Mouse (Mus musculus) right cerebral cortex, postnatal 4 days (tissue): Measurements from ENCODE around the gene Plekhh1.
"Not testable (repeated sequence)": the region's sequence is repeated elsewhere in the genome, so short reads cannot be mapped to it uniquely, and the experiment has no call there.

Experiments
- DNase-seq: peaks from one replicate; pipeline ENCODE4 v3.0.0-alpha.2; 2022

Plekhh1 gene

DNA sequence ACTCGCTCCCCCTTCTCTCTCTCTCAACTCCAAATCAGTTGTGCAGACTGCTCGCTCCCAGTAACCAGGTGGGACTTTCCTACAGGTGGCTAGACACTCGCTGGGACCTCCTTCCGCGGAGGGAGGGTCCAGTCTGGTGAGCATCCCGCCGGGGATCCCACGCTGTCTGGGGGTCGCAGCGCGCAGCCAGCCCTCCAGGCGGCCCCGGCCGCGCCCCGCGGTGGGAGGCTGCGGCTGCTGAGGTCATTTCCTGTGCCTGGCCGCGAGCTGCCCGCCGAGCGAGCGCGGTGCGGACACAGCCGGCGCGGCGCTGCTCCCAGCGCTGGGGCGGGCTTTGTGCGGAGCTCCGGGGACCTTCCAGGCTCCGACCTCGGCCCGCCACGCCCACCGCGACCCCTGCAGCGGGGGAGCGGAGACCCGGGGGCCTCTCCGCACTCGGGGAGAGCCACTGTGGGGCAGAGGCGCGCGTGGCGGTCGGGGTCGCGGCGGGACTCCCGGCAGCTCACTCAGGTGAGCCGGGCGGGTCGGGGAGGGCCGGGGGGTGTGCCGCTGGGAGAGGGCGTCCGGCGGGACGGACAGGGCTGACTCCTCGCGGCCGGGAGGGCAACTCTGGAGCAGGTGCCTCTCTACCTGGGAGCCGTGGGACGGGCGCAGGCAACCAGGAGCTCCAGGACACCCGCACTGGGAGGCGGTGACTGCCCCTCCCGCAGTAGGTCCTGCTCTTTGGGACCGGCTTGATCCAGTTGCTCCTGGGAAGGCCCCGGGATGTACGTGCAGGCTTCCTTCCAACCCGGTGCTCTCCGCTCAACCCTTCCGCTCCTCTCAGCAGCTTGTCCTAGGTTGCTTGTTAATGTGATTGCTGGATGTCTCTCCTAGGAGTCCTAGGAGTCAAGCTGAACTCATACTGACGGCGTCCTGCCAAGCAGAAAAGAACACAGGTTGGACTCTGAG is at the start of gene Plekhh1:
Gene Plekhh1, plus strand, starts transcription at position 253 of the 951 bp plus-strand sequence.
- DNase-seq: peak; percentile 44

DNA sequence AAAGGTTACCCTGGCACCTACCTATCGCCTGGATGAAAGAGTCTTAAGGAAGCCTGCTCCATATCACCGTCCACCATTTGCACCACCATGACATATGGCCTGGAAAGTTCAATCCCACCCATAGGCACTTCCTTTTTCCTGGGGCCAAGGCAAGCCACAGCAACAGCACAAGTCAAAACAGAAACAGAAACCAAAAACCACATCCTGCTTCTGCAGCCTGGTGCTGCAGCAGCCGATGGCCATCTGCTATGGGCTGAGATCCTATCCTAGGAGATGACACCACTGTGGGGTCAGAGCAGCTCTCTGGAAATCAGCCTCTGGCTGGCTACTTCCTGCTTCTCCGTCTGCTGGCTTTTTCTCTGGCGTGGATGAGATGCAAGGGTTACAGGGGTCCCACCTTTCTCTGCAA is 48.3 kb upstream of the Plekhh1 start:
- no peak for DNase-seq

DNA sequence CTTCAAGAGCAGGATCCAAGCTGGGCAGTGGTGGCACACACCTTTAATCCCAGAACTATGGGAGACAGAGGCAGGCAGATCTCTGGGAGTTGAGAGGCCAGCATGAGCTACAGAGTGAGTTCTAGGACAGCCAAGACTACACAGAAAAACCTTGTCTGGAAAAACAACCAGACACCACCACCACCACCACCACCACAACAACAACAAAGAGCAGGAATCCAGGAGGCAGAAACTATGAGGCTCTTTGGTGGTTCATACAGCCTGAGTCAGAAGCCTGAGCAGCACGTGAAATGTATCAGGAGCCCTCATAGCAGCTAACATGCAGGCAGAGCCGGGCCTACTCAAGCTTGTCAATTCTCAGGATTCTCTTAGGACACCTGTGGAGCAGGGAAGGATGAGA is 47.8 kb upstream of the Plekhh1 start:
- no peak for DNase-seq

DNA sequence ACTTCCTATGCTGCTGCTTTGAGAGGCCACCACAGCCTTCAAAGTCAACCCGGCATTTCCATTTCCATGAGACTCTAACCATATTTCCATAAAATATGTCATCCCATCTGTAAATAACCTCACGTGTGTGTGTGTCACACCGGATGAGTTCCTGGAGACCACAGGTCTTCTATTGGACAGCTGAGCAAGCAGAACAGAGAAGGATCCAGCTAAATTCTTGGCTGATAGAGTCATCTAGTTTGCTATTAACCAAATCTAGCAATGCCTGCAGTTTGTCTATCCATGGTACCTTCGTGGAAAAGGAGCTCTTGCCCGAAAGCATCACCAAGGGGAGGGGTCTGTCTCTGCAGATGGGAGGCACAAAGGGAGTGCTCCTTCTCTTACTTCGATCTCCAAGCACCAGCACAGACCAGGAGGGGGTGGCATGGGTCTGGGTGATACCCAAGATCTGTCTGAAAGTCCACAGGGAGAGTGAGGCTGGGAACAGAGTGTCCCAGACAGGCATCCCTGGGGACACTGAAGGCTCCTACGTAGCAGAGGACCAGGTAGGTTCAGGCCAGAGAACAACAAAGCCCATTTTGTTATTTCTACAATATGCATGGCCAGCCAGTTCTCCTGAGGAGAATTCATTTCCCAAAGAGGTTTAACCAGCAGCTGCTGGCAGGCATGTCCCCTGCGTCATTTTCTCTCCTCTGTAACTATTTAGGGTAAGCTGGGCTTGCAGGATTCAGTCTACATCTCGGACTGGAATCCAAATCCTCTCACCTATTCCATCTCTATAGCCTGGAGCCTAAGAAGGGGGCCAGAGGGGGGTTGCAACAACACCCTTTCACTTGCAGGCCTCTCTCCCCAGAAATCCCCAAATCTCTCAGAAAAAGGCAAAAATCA is 46.8 kb upstream of the Plekhh1 start:
- DNase-seq: no peak

DNA sequence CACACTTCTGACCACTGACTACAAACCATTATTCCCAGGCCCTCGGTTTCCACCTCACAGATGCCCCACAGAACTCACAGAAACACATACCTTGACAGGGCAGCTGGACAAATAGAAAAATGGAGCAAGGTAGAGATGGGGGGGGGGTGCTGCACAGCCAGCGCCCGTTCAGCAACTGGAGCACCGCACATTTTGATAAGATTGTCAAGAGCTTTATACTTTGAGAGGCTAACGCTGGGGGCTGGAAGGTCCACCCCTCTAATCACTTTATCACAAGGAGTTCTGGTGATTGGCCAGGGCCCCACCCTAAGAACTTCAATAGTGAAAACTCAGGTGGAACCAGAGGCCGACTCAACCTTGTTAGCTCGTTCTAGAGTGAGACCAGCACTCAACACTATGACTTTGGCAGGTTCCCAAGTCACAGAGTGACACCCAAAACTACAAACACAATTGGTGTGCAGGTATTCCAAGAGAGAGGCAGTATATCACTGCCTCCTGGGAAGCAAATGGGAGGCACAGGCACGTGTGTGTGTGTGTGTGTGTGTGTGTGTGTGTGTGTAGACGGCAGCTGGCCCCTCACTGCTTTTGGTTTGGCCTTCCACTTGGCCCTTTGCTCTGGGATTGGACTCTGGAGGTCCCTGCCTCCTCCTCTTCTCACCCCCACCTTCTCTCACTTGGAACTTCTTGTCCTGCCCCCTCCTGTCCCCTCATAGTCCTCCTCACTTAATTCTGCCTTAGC is 45.5 kb upstream of the Plekhh1 start:
- no peak for DNase-seq

DNA sequence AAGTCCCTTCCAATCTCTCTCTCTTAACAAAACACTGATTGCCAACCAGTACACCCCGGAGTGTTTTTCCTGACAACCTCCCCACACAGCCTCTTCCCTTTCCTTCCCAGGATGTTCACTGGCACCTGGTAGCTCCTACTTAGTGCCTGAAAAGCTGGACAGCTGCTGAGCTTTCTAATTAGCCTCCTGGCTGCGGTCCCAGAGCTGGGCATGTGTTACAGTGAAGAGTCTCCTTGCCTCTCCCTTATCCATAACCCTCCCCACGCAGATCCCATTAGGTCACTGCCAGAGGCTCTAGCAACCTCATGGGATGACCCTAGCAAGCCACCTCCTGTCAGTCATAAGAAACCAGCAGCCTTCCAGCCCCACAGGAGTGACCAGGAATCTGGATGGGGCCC is 44.9 kb upstream of the Plekhh1 start:
- DNase-seq: peak; percentile 58

DNA sequence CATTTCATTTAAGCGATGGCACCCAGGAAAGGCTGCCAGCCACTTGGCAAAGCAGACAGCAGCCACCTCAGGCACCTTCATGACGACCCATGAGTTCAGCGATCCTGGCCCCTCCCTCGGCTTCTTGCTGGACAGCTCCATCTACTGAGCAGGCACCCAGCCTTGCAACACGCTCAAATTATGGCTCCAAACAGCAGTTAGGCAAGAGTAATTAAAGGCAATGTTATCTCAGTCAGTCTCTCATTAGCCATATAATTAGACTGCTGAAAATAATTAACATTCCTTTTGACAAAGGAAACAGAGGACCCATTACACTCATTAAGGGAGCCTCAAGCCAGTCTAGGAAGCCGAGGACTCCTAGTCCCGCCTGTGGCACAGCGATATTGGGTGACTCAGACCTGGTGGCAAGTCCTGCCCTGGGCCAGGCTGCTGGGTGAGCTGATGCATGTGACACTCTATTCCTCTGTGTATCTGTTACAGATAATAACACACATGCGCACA is 41.3 kb upstream of the Plekhh1 start:
- DNase-seq: no peak

DNA sequence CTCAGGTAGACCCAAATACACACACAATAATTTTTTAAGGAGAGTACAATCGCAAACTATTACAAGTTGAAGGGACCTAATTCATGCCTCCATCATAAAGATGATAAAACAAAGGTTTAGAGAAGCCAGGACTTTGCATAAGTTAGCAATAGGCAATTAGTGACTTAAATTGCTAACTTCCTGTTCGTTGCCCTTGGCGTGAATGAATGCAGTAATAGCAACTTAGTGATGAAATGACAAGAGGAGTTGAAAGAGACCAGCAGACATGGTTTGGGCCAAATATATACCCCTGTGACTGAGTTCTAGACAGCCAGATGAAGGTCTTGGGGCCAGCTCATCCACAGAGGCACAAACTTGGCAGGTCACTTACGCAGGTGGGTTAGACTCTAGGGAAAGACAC is 32.7 kb upstream of the Plekhh1 start:
- DNase-seq: no peak

DNA sequence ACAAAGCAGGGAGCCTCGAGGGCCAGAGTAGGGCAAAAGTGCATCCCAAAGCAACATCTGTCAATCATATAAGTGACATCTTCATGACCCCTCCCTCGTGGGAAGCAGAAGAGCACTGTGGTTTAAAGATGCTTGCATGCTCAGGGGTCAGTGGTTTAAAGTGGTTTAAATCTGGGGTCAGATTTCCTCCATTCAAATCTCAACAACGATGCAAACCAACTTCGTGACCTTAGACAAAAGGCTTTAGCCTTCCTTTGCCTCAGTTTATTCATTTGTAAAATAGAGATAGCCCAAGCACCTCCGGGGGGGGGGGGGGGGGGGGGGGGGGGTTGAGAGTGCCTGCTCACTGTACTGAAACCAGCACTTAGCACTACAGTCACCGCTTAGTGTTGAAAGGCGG is 32.3 kb upstream of the Plekhh1 start:
- no peak for DNase-seq

DNA sequence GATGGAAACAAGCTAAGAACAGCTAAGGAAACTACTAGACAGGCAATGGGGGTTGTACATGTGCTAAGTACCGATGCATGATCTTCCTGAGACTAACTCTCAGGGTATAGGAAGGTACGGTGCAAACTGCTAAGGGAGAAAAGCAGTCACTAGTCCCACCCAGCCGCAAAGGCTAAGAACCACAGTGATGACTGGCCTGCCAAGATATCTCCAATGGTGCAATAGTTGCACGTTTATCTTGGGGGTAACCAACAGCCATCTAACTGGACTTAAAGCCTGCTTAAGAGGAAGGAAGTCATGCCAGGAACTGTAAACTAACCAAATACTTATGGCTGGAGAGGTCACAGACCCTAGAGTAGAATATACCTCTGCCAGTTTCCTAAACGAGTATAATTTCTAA is 26.6 kb upstream of the Plekhh1 start:
- no peak for DNase-seq

DNA sequence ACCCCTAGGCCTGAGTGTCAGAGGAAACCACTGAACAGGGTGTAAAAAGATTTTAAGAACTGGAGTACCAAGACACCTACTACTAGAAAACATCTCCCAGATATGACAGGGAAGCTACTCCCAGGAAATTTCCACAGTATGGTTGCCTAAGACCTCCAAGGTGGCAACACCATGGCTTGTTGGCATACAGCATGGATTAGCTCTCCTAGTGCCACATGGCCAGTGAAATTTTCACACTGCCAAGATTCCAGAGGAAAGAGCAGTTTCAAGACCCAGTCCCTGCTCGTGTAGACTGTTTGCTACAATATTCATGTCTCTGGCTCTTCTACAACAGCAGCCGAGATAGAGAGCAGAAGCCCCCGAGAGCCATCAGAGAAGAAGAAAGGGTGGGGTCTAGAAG is 26.0 kb upstream of the Plekhh1 start:
- no peak for DNase-seq

DNA sequence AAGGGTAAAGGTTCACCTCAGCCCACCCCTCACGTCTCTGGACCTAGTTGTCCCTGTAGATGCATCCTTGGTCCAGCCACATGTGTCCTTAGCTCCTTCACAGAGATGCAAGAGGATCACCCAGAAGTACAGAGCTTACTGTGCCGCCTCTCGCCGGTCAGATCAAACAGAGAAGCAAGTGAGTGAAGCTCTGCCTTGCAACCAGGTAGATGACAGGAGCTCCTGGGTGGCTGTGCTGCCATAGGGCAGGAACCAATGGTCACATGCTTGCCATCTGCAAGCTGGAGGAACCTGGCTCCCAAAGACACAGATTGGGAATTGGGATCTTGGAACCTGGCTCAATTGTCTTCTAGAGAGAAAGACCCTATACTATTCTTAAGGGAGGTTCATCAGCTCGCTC is 23.5 kb upstream of the Plekhh1 start:
- no peak for DNase-seq

DNA sequence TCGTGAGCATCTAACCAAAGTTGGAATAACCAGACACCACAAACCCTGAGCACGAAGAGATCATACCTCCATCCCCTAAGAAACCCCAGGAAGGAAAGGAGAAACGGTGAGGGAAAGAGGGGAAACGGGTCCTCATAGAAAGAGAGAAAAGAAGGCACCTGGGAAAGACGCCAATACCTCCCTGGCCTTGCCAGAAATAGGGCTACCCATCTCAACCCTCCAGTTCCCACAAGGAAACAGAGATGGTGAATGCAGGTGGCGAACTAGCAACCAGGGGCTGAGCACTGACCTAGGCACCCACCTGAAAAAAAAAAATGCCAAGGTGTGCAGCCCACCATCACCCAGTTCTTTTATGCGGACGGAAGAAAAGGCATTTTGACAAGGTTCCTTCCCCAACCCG is 22.9 kb upstream of the Plekhh1 start:
- DNase-seq: no peak

DNA sequence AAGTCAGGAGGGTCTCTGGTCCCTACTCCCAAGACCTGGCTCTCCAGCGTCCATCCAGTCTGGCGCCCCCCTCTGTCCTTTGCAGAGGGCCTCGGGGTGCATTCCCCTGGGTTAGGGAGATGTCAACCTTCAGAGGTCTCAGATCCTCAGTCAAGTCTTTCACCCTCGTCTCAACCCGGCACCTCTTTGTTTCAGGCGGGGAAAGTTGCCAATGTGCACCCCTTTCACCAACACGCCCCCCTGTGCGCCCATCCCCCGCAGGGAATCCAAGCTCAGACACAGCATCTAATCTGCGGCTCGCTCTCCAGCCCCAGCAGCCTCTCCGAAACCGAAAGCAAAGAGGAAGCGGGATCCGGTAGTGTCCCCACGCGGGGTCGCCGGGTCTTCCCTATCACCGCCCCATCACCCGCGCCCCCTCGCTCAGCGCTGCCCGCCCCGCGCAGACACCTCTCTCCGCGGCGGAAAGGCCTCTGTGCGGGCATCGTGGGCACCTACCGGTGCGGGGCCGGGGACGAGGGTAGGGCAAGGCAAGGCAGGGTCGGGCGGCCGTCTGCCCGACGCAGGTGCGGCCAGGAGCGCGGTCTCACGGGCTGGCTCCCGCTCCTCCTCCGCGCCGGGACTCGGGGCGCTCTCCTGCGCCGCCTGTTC is 22.4 kb upstream of the Plekhh1 start:
- peak; percentile 74 for DNase-seq

DNA sequence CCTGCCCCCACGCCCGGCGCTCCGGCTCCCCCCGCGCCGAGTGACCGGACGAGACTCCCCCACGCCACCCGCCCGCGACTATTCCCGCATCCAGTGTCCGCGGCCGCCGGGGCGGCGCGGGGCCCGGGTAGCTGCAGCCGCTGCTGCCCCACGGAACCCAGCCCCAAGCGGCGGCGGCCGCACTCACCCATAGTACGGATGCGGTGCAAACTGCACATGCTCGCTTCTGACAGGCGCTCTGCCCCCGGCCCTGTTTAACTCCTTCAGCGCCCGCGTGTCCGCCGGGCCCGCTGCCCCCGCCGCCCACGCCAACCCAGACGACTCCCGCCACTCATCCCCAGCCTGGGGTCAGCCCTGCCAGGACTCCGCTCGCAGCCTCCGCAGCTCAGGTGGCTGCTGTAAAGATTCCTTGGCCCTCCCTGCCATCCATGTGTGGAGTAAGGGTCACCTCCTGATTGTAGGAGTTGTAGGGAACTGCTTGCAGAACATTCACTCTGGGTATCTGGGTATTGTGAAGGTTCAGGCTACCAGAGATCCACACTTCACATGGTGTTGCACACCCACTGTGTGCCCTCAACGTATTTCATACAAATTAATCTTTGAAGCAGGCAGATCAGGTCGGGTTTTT is 21.7 kb upstream of the Plekhh1 start, which contains the start of gene Tmem229b:
Gene Tmem229b, minus strand, starts transcription at position 502 of the 628 bp plus-strand sequence.
- DNase-seq: peak; percentile 70

DNA sequence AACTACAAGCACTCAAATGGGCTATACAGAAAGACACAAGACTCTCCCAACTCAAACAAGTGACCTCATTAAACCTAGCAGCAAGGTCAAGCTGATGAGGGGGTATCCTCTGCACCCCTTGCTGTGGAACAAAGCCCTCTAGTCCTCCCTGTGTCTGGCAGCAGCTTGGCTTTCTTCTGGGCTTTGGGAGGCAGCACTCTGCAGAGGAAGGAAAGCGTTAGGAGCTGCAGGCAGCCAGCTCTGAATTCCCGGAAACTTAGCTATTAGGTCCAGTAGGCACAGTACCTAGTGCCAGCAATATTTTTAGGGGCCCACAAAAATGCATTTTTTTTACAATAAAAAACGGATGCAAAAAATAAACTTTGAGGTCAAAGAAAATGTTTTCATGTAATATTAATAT is 18.4 kb upstream of the Plekhh1 start:
- DNase-seq: no peak

DNA sequence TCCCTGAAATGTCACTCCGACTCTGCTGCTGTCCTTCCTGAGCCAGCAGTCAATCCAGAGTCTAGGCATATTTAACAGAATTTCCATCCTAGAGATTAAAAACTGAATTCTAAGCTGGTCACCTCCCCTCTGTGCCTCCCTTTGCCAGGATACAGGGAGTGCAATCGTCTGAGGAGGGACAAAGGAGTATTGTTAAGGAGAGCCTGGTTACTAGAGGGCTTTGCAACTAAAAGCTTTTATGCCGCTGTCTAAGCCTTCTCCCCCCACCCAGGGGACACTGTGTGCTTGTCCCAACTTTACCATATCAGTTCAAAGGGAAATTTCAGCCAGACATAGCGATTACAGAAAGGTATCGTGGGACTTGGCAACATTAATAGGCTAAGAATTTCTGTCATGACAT is 12.9 kb upstream of the Plekhh1 start:
- no peak for DNase-seq

DNA sequence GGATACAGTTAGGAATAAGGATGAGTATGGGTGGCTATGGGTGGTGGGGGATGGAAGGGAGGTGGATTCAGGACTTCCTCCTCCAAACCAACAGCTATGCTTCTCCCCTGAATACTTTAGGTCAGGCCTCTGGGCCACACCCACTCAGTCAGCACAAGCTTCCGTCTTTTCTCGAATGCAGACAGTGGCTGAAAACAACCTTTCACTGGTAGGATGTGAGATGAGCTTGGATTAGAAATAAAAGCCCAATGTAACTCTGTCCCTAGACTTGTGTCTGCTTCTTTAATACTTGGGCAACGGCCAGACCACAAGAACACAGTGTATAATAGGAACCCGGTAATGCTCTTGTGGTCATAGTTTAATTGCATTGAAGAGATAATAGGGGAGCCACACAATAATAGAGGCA is 11.0 kb upstream of the Plekhh1 start:
- no peak for DNase-seq

DNA sequence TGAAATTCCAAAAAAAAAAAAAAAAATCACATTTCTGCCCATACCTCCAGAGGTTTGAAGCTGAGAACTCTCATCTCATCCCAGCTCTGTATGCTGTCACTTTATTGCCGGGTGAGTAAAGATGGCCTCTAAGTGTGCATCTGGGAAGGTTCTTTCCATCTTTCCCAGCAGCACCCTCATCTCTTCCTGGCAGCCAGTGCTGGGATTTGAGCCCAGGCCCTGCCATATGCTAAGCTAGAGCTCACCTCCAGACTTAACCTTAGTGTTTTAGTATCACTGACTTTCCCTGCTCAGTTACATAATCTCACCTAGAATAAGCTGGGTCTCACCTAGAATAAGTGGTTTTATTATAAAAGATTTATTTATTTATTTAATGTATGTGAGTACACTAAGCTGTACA is 7.1 kb upstream of the Plekhh1 start:
- no peak for DNase-seq

DNA sequence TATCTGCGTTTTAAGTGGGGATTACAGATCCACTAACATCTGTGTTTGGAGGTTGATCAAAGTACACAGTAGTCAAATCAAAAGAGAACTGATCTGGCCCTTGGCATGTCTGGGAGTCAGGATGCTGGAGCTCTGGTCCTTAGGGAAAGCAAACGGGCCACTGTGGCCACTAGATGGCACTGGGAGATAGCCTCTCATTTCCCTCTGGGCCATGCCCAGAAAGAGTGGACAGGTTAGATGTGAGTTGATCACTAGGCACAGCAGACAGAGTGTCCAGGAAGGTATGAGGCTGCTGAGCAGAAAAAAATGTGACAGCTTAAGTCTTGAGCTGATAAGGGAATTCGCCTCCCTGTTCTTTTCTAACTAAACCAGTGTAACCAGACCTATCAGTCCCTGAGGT is 6.1 kb upstream of the Plekhh1 start:
- peak; percentile 43 for DNase-seq

DNA sequence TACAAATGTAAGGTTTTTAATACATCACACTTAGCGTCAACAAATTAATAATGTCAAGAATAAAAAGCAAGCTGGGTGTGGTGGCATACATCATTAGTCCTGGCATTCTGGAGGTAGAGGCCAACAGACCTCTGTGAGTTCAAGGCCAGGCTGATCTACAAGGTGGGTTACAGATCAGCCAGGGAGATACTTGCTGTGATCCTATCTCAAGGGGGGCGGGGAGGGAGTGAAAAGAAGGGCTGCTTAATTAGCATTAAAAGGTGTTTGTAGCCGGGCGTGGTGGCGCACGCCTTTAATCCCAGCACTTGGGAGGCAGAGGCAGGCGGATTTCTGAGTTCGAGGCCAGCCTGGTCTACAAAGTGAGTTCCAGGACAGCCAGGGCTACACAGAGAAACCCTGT is 1.4 kb upstream of the Plekhh1 start:
- not testable (repeated sequence) for DNase-seq

DNA sequence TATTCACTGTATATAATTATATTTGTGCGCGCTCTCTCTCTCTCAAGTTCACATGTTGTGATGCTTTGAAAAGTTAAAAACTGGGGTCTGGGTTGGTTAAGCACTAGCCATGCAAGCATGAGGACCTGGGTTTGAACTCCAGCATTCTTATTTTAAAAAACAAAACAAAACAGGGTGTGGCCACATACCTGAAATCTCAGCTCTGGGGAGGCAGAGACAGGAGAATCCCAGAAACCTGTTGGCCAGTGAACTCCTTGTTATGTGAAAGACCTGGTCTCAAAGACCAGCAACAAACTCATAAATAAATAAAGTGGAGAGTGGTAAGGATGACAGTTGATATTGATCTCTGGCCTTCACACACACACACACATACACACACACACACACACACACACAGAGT is 5.4 kb downstream of the Plekhh1 start:
- DNase-seq: no peak
